Mouse (Mus musculus) macrophage (primary cell): ENCODE results near the gene Corin. TPM values are rescaled to one million over a fixed set of nuclear protein-coding genes. Genes with fewer than 3 reads are reported as not detected.

Experiments
- H3K27ac ChIP-seq: fragments of 350-480 bp; formaldehyde crosslinking; 2 replicates; pipeline ENCODE4 v1.9.0; 2021
- H3K36me3 ChIP-seq: fragments of 350-480 bp; formaldehyde crosslinking; 2 replicates; pipeline ENCODE4 v1.9.0; 2021; ENCODE audit errors: inconsistent target
- H3K4me3 ChIP-seq: fragments of 350-480 bp; formaldehyde crosslinking; 2 replicates; pipeline ENCODE4 v1.9.0; 2021; ENCODE audit errors: inconsistent target
- H3K79me2 ChIP-seq: fragments of 350-480 bp; formaldehyde crosslinking; 2 replicates; pipeline ENCODE4 v1.9.0; 2021; ENCODE audit errors: inconsistent target
- WGBS: methylation state at CpG from one replicate; pipeline ENCODE4 v1.1.7; 2026; ENCODE audit warnings: inconsistent platforms; ENCODE audit not compliant: missing documents; 5-methylcytosine and 5-hydroxymethylcytosine counted together
- polyA plus RNA-seq: library from polyadenylated mRNA; stranded (reverse); fragments of 250-400 nt; gene quantifications from 3 replicates; pipeline ENCODE4 v1.2.4, GENCODE M21; 2018; ENCODE audit warnings: inconsistent platforms

Gene Corin
- polyA plus RNA-seq, 1 experiment from 2014 or later: not detected

DNA sequence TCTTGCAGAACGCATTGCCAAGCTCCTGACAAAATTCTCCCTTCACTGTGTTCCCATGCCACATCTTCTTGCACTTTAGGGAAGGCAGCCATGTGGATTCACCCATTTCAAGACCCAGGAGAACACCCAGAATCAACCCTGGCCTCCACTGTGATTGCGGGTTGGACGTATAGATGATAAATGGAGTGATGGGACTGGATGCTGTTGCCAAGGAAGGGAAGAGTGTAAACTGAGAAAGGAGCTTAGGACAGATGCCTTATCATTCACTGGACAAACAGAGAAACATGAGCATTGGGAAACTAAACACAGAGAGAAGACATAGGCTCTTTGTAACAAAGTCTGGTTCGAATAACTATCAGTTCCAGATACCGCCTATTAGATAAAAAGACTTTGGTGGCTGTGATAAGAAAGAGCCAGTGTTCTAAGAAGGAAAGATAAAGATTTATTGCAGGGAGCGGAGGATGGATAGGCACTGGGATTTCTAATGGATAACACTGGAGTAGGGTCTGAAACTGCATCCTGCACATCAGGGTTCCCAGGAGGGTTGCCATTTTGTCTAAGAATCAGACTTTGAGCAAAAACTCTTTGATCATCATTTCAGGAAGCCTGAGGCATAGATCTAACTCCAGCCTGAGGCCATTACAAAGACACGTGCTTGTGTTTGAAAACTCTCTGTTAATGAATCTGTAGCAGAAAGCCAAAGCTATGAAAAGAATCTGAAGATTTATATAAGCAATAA is 44.7 kb downstream of the Corin start:
- WGBS: 90% methylated on average over 7 of the region's 7 CpGs
- Histone ChIP-seq H3K79me2 (no peaks in the 10 kb centered on the region), H3K36me3 (no peaks in the 10 kb centered on the region), H3K4me3 (no peak overlapping the region), H3K27ac (no peak overlapping the region)

- Histone ChIP-seq H3K27ac (no peak overlapping the region), H3K36me3 (no peaks in the 10 kb centered on the region), H3K79me2 (no peaks in the 10 kb centered on the region), H3K4me3 (no peak overlapping the region)
- WGBS: 61% methylated on average over 2 of the region's 2 CpGs
Measured at GRCm38 (mm10) chr5:72453690-72454089, 50.6 kb downstream of the Corin start.

DNA sequence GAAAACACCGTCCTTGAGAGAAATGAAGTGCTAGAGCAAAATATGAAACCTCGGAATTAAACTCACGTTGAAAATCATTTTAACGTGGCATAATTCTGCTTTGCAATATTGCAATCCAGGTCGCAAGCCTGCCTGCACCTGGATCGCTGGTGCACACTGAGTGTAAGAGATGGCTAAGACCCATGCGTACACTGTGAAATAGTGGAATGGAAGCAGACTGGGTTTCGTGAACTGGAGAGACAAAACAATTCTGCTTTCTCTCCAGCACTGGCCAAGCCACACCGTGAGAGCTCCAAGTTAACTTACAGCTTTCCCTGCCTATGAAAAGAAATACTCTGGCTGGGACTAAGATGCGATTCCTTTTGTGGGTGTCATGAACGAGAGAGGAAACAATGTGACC is 51.1 kb downstream of the Corin start:
- no peaks in the 10 kb centered on the region for H3K79me2 ChIP-seq
- WGBS: 91% methylated on average over 11 of the region's 11 CpGs
- no peak overlapping the region for H3K27ac ChIP-seq
- H3K36me3 ChIP-seq: no peaks in the 10 kb centered on the region
- H3K4me3 ChIP-seq: no peak overlapping the region

GRCm38 (mm10) chr5:72452750-72453149 is 51.5 kb downstream of the Corin start:
- 76% methylated on average over 4 of the region's 4 CpGs for WGBS
- Histone ChIP-seq H3K27ac (no peak overlapping the region), H3K4me3 (no peak overlapping the region), H3K36me3 (no peaks in the 10 kb centered on the region), H3K79me2 (no peaks in the 10 kb centered on the region)

DNA sequence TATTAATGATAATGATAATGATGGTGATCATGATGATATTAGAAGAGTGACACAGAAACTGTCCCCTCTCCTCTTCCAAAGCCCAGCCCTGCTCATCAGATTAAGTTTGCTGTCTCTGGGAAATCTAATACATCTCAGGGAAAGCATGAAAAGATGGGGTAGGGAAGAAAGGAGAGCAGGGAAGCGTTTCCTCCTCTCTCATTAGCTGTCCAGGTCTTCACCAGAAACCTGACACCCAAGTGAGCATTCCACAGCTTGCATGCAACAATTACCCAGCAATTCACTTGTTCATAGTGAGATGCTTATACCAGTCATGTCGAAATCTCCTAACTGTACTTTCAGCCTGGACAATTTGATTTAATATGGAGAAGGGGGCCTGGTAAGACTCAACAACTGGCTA is 55.4 kb downstream of the Corin start:
- no peaks in the 10 kb centered on the region for H3K36me3 ChIP-seq
- H3K79me2 ChIP-seq: no peaks in the 10 kb centered on the region
- H3K27ac ChIP-seq: no peak overlapping the region
- WGBS: 73% methylated on average over 2 of the region's 2 CpGs
- no peak overlapping the region for H3K4me3 ChIP-seq

- no peaks in the 10 kb centered on the region for H3K79me2 ChIP-seq
- H3K4me3 ChIP-seq: no peak overlapping the region
- 94% methylated on average over 11 of the region's 11 CpGs for WGBS
- H3K27ac ChIP-seq: no peak overlapping the region
- no peaks in the 10 kb centered on the region for H3K36me3 ChIP-seq
Measured at GRCm38 (mm10) chr5:72446104-72446503, 58.2 kb downstream of the Corin start.

DNA sequence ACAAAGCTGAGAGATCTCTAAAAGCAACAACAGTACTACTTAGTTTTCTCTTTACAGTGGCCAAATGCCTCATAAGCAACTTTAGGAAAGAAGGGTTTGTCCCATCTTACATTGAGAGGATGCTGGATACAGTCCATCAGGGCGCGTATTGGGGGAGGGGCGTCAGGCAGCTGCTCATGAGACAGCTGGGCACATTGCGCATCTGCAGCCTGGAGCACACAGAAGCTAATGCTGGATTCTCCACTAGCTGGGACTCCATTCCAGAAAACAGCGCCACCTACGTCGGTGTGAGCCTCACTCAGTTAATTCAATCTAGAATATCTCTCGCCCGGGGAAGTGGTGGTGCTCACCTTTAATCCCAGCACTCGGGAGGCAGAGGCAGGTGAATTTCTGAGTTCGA is 60.3 kb downstream of the Corin start:
- whole genome bisulfite sequencing: 86% methylated on average over 11 of the region's 11 CpGs
- no peak overlapping the region for H3K4me3 ChIP-seq
- no peaks in the 10 kb centered on the region for H3K79me2 ChIP-seq
- H3K27ac ChIP-seq: no peak overlapping the region
- H3K36me3 ChIP-seq: no peaks in the 10 kb centered on the region

- WGBS: 80% methylated on average over 4 of the region's 4 CpGs
- Histone ChIP-seq H3K36me3 (no peaks in the 10 kb centered on the region), H3K27ac (no peak overlapping the region), H3K79me2 (no peaks in the 10 kb centered on the region), H3K4me3 (no peak overlapping the region)
Measured at GRCm38 (mm10) chr5:72443007-72443406, 61.3 kb downstream of the Corin start.

DNA sequence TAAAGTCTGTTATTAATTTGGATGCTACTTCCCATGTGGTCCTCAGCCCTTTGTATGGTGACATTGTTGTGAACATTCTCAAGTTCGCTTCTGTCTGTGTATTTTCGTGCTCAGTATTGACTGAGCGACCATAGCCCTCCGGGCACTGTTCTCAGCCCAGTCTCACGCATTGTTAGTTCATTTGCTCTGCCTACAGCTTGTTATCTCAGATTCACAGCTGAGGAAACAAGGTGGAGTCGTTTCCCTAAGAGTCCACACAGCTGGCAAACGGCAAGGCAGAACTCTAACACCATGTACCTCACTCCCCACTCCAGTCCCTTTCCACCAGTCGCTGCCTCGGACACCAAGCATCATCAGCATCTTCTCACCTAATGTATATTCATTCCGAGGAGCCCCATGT is 63.1 kb downstream of the Corin start:
- 64% methylated on average over 10 of the region's 10 CpGs for WGBS
- Histone ChIP-seq H3K27ac (no peak overlapping the region), H3K36me3 (no peaks in the 10 kb centered on the region), H3K4me3 (no peak overlapping the region), H3K79me2 (no peaks in the 10 kb centered on the region)

- no peak overlapping the region for H3K4me3 ChIP-seq
- no peak overlapping the region for H3K27ac ChIP-seq
- H3K36me3 ChIP-seq: no peaks in the 10 kb centered on the region
- H3K79me2 ChIP-seq: no peaks in the 10 kb centered on the region
- 94% methylated on average over 11 of the region's 11 CpGs for WGBS
Measured at GRCm38 (mm10) chr5:72435085-72435484, 69.2 kb downstream of the Corin start.

GRCm38 (mm10) chr5:72431856-72432255 is 72.4 kb downstream of the Corin start:
- 89% methylated on average over 3 of the region's 3 CpGs for WGBS
- Histone ChIP-seq H3K27ac (no peak overlapping the region), H3K79me2 (no peaks in the 10 kb centered on the region)

GRCm38 (mm10) chr5:72427556-72427955 is 76.7 kb downstream of the Corin start:
- WGBS: 80% methylated on average over 4 of the region's 4 CpGs
- no peaks in the 10 kb centered on the region for H3K36me3 ChIP-seq

More at GRCm38 (mm10) chr5:72431856-72432255, 72.4 kb downstream of the Corin start:
- Histone ChIP-seq H3K4me3 (no peak overlapping the region), H3K36me3 (no peaks in the 10 kb centered on the region)

GRCm38 (mm10) chr5:72425342-72426010 is 78.8 kb downstream of the Corin start:
- H3K79me2 ChIP-seq: no peaks in the 10 kb centered on the region
- no peak overlapping the region for H3K4me3 ChIP-seq
- no peak overlapping the region for H3K27ac ChIP-seq
- no peaks in the 10 kb centered on the region for H3K36me3 ChIP-seq

More at GRCm38 (mm10) chr5:72427556-72427955, 76.7 kb downstream of the Corin start:
- Histone ChIP-seq H3K79me2 (no peaks in the 10 kb centered on the region), H3K27ac (no peak overlapping the region), H3K4me3 (no peak overlapping the region)

- Histone ChIP-seq H3K27ac (no peak overlapping the region), H3K4me3 (no peak overlapping the region), H3K79me2 (no peaks in the 10 kb centered on the region), H3K36me3 (no peaks in the 10 kb centered on the region)
- 73% methylated on average over 10 of the region's 10 CpGs for WGBS
Measured at GRCm38 (mm10) chr5:72411874-72412329, 92.4 kb downstream of the Corin start.

DNA sequence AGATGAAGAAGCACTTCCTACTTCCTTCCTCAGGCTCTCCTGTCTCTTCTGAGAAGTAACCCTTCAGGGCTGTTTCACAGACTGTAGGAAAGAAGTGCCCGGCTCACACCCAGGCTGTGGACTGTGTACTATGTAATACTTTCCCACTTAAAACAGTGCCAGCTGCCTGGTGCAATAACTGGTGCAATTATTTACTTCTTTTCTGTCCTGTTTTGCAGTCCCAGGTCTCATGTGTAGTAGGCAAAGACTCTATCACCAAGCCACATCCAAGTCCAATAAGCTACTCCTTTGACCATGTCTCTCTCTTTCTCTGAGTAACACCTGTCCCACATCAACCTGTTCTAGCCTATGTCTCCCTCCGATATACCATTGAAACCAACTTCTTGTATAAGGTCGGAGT is 93.4 kb downstream of the Corin start:
- no peaks in the 10 kb centered on the region for H3K36me3 ChIP-seq
- WGBS: 93% methylated on average over 3 of the region's 3 CpGs
- H3K27ac ChIP-seq: no peak overlapping the region
- no peaks in the 10 kb centered on the region for H3K79me2 ChIP-seq
- H3K4me3 ChIP-seq: no peak overlapping the region
